Mouse (Mus musculus) forebrain, embryonic 13.5 days (tissue): ENCODE data around the gene Fam102a. TPM values are rescaled to one million over a fixed set of nuclear protein-coding genes. Genes with fewer than 3 reads are reported as not detected.

Source experiments
- ATAC-seq: fragments of 200-750 bp; cut with Nextera tagmentation; 2 replicates; pipeline ENCODE4 v1.8.0; 2017
- H3K27ac ChIP-seq: fragments of 300-500 bp; sonication (generic); 2 replicates; pipeline ENCODE4 v1.5.1; 2015; ENCODE audit warnings: inconsistent platforms, mild to moderate bottlenecking, moderate library complexity
- H3K27me3 ChIP-seq: fragments of 300-500 bp; sonication (generic); 2 replicates; pipeline ENCODE4 v1.6.1; 2015; ENCODE audit warnings: mild to moderate bottlenecking, inconsistent platforms
- H3K36me3 ChIP-seq: fragments of 300-500 bp; sonication (generic); 2 replicates; pipeline ENCODE4 v1.6.1; 2015; ENCODE audit warnings: mild to moderate bottlenecking, inconsistent platforms; ENCODE audit not compliant: poor library complexity, severe bottlenecking
- H3K4me1 ChIP-seq: fragments of 300-500 bp; sonication (generic); 2 replicates; pipeline ENCODE4 v1.6.1; 2015; ENCODE audit warnings: inconsistent platforms
- H3K4me2 ChIP-seq: fragments of 300-500 bp; sonication (generic); 2 replicates; pipeline ENCODE4 v1.6.1; 2015; ENCODE audit warnings: inconsistent platforms, mild to moderate bottlenecking, moderate library complexity
- H3K4me3 ChIP-seq: fragments of 300-500 bp; sonication (generic); 2 replicates; pipeline ENCODE4 v1.5.1; 2015; ENCODE audit warnings: mild to moderate bottlenecking, inconsistent platforms
- H3K9ac ChIP-seq: fragments of 300-500 bp; sonication (generic); 2 replicates; pipeline ENCODE4 v1.6.1; 2015; ENCODE audit warnings: mild to moderate bottlenecking, inconsistent platforms
- H3K9me3 ChIP-seq: fragments of 300-500 bp; sonication (generic); replicated peaks from 2 replicates; pipeline ENCODE4 v1.6.1; 2016; ENCODE audit warnings: inconsistent platforms
- WGBS: fragments of 180-500 bp; shearing (Covaris S2); methylation state at CpG from one replicate; pipeline ENCODE4 v1.1.7; 2015; 5-methylcytosine and 5-hydroxymethylcytosine counted together
- polyA plus RNA-seq: library from polyadenylated mRNA; unstranded; fragments of >200 nt; fragmentation: Nextera tagmentation; extraction: Ambion mirVana; gene quantifications from 2 replicates; pipeline ENCODE4 v1.2.1, GENCODE M21; 2015

Gene Fam102a
- polyA plus RNA-seq, 1 experiment from 2014 or later = 4.5 TPM

- Histone ChIP-seq H3K4me2 (no peak overlapping the region), H3K4me1 (peaks cover 30% of the 10 kb centered on the region), H3K27ac (no peak overlapping the region), H3K9me3 (no peaks in the 10 kb centered on the region), H3K36me3 (0 out of 2 replicates have a peak, but pooled peaks cover 5% of the 10 kb centered on the region), H3K4me3 (no peak overlapping the region), H3K27me3 (no peaks in the 10 kb centered on the region), H3K9ac (no peak overlapping the region)
- 87% methylated on average over 6 of the region's 6 CpGs for WGBS
- no peak for ATAC-seq
These were observed 56.1 kb downstream of the Fam102a start for GRCm38 (mm10) chr2:32591249-32591648.

GRCm38 (mm10) chr2:32596725-32597124, 61.6 kb downstream of the Fam102a start:
- H3K4me2 ChIP-seq = no peak overlapping the region
- no peak for ATAC-seq
- H3K27ac ChIP-seq = peak overlapping the region; percentile 69; the same call in 1 of the 2 replicates
- 81% methylated on average over 13 of the region's 13 CpGs for WGBS
- no peaks in the 10 kb centered on the region for H3K9me3 ChIP-seq
- H3K9ac ChIP-seq = no peak overlapping the region
- H3K4me1 ChIP-seq = 0 out of 2 replicates have a peak, but pooled peaks cover 5% of the 10 kb centered on the region
- 0 out of 2 replicates have a peak, but pooled peaks cover 5% of the 10 kb centered on the region for H3K36me3 ChIP-seq
- no peaks in the 10 kb centered on the region for H3K27me3 ChIP-seq
- H3K4me3 ChIP-seq = no peak overlapping the region

GRCm38 (mm10) chr2:32597248-32597647, 62.1 kb downstream of the Fam102a start:
- Histone ChIP-seq H3K9me3 (no peaks in the 10 kb centered on the region), H3K27ac (0 out of 2 replicates have a peak overlapping the region, but pooled peaks have one; percentile 69), H3K36me3 (0 out of 2 replicates have a peak, but pooled peaks cover 5% of the 10 kb centered on the region), H3K4me2 (no peak overlapping the region), H3K9ac (no peak overlapping the region), H3K4me1 (0 out of 2 replicates have a peak, but pooled peaks cover 5% of the 10 kb centered on the region), H3K4me3 (no peak overlapping the region), H3K27me3 (no peaks in the 10 kb centered on the region)
- WGBS = 93% methylated on average over 5 of the region's 5 CpGs
- no peak for ATAC-seq

GRCm38 (mm10) chr2:32597699-32598098, 62.6 kb downstream of the Fam102a start:
- Histone ChIP-seq H3K9me3 (no peaks in the 10 kb centered on the region), H3K9ac (no peak overlapping the region), H3K27me3 (no peaks in the 10 kb centered on the region), H3K4me1 (peaks cover 9% of the 10 kb centered on the region; the same call in 1 of the 2 replicates), H3K4me3 (no peak overlapping the region), H3K27ac (no peak overlapping the region), H3K36me3 (0 out of 2 replicates have a peak, but pooled peaks cover 5% of the 10 kb centered on the region), H3K4me2 (no peak overlapping the region)
- WGBS = 94% methylated on average over 5 of the region's 5 CpGs
- ATAC-seq = no peak

GRCm38 (mm10) chr2:32598506-32598905, 63.4 kb downstream of the Fam102a start:
- Histone ChIP-seq H3K9me3 (no peaks in the 10 kb centered on the region), H3K36me3 (0 out of 2 replicates have a peak, but pooled peaks cover 5% of the 10 kb centered on the region), H3K27me3 (no peaks in the 10 kb centered on the region), H3K4me1 (peaks cover 9% of the 10 kb centered on the region; the same call in 1 of the 2 replicates), H3K9ac (no peak overlapping the region), H3K4me3 (no peak overlapping the region), H3K27ac (no peak overlapping the region), H3K4me2 (no peak overlapping the region)
- 86% methylated on average over 8 of the region's 8 CpGs for WGBS
- no peak for ATAC-seq

- Histone ChIP-seq H3K4me2 (no peak within 1 kb of the TSS), H3K4me3 (no peak within 1 kb of the TSS), H3K9me3 (no peaks in the 10 kb centered on the region), H3K27me3 (no peaks in the 10 kb centered on the region), H3K9ac (no peak within 1 kb of the TSS), H3K4me1 (peaks cover 9% of the 10 kb centered on the region; the same call in 1 of the 2 replicates), H3K27ac (no peak within 1 kb of the TSS), H3K36me3 (0 out of 2 replicates have a peak, but pooled peaks cover under 1% of the 10 kb centered on the region)
- WGBS = 85% methylated on average over 3 of the region's 3 CpGs
- no peak for ATAC-seq
These were observed 64.3 kb downstream of the Fam102a start, which contains the start of gene St6galnac6 for GRCm38 (mm10) chr2:32599409-32599808. Gene St6galnac6 (plus strand): TSS chr2:32599709.

- ATAC-seq = no peak
- 48% methylated on average over 7 of the region's 8 CpGs for WGBS
- H3K4me1 ChIP-seq = peaks cover 7% of the 10 kb centered on the region; the same call in 1 of the 2 replicates
- H3K27me3 ChIP-seq = no peaks in the 10 kb centered on the region
- no peak overlapping the region for H3K4me3 ChIP-seq
- H3K4me2 ChIP-seq = no peak overlapping the region
- H3K36me3 ChIP-seq = no peaks in the 10 kb centered on the region
- no peak overlapping the region for H3K27ac ChIP-seq
- no peak overlapping the region for H3K9ac ChIP-seq
- no peaks in the 10 kb centered on the region for H3K9me3 ChIP-seq
These were observed 66.4 kb downstream of the Fam102a start for GRCm38 (mm10) chr2:32601417-32602065.

GRCm38 (mm10) chr2:32602600-32603054, 67.5 kb downstream of the Fam102a start:
- H3K9me3 ChIP-seq = no peaks in the 10 kb centered on the region
- no peak overlapping the region for H3K27ac ChIP-seq
- no peak for ATAC-seq
- H3K9ac ChIP-seq = no peak overlapping the region
- H3K27me3 ChIP-seq = no peaks in the 10 kb centered on the region
- peak overlapping the region; percentile 26 for H3K4me3 ChIP-seq
- peaks cover 4% of the 10 kb centered on the region; the same call in 1 of the 2 replicates for H3K4me1 ChIP-seq
- 0% methylated on average over 11 of the region's 11 CpGs for WGBS
- H3K36me3 ChIP-seq = no peaks in the 10 kb centered on the region
- H3K4me2 ChIP-seq = peak overlapping the region; percentile 53

- no peak overlapping the region for H3K27ac ChIP-seq
- no peaks in the 10 kb centered on the region for H3K9me3 ChIP-seq
- no peaks in the 10 kb centered on the region for H3K27me3 ChIP-seq
- no peak overlapping the region for H3K9ac ChIP-seq
- whole genome bisulfite sequencing = 43% methylated on average over 10 of the region's 10 CpGs
- peaks cover 15% of the 10 kb centered on the region for H3K4me1 ChIP-seq
- H3K4me2 ChIP-seq = no peak overlapping the region
- no peak for ATAC-seq
- H3K36me3 ChIP-seq = no peaks in the 10 kb centered on the region
- no peak overlapping the region for H3K4me3 ChIP-seq
These were observed 69.5 kb downstream of the Fam102a start for GRCm38 (mm10) chr2:32604631-32605030.

GRCm38 (mm10) chr2:32606161-32607142, 71.3 kb downstream of the Fam102a start:
- Histone ChIP-seq H3K4me2 (peak overlapping the region; percentile 83), H3K9me3 (no peaks in the 10 kb centered on the region), H3K36me3 (no peaks in the 10 kb centered on the region), H3K27me3 (no peaks in the 10 kb centered on the region), H3K4me1 (peaks cover 23% of the 10 kb centered on the region), H3K9ac (peak overlapping the region; percentile 78), H3K27ac (no peak overlapping the region), H3K4me3 (peak overlapping the region; percentile 63)
- WGBS = 14% methylated on average over 46 of the region's 55 CpGs
- peak; percentile 90 for ATAC-seq

GRCm38 (mm10) chr2:32607262-32607947, 72.3 kb downstream of the Fam102a start:
- Histone ChIP-seq H3K4me2 (peak overlapping the region; percentile 83), H3K27ac (no peak overlapping the region), H3K4me3 (peak overlapping the region; percentile 63), H3K36me3 (no peaks in the 10 kb centered on the region), H3K4me1 (peaks cover 22% of the 10 kb centered on the region), H3K9me3 (no peaks in the 10 kb centered on the region), H3K9ac (peak overlapping the region; percentile 78), H3K27me3 (no peaks in the 10 kb centered on the region)
- peak; percentile 54 for ATAC-seq
- WGBS = 6% methylated on average over 34 of the region's 34 CpGs
